20 mouse cellular contexts compared by ENCODE assay signal in the genomic region with DNA sequence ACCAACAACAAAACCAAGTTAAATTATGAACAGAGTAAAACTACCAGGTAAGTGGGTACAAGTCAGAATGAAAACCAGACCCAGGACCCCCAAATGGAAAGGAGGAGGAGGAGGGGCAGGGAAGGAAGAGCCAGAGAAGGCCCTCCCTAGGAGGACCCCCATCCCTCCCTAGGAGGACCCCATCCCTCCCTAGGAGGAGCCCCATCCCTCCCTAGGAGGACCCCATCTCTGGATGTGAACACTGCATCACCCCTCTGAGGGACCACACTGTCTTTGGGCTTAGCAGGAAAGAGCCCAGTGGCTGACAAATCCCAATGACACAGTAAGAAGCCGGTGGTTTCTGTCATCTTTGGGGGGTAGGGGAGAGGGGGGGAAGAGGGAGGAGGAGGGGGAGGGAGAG. TPM values are rescaled to one million over a fixed set of nuclear protein-coding genes. Genes with fewer than 3 reads are reported as not detected.
DNase-seq lines count a peak whose midpoint lies in the region; ATAC-seq lines count a peak whose summit lies in the region.
"Had no signal": no experiment of that assay in that cellular context is flagged by ENCODE, and none has a peak within 500 bp of the region (broad histone marks: within the 10 kb centered on the region; RNA-seq: fewer than 3 reads in every experiment).

No protein-coding gene starts in this region.

- H3K4me1 ChIP-seq in hindbrain, embryonic 16.5 days (ENCODE audit: control insufficient read depth, insufficient read depth, low read depth, low read length): no peaks in the 10 kb centered on the region
- peaks cover 30% of the 10 kb centered on the region for H3K4me1 ChIP-seq in hindbrain, embryonic 10.5 days (replicated peaks)
- H3K4me1 ChIP-seq in limb, embryonic 12.5 days (replicated peaks): peaks cover 15% of the 10 kb centered on the region

- H3K4me3 ChIP-seq in hindbrain, embryonic 16.5 days (ENCODE audit: low read length): no peak overlapping the region
- no peak overlapping the region for H3K4me3 ChIP-seq in hindbrain, embryonic 10.5 days
- no peak overlapping the region for H3K4me3 ChIP-seq in limb, embryonic 12.5 days (replicated peaks)
- H3K4me3 ChIP-seq: gastrocnemius, adult 2 months; heart, embryonic 15.5 days; kidney, embryonic 15.5 days had no signal

- H3K9ac ChIP-seq in hindbrain, embryonic 16.5 days (ENCODE audit: low read depth, low read length): no peak overlapping the region
- no peak overlapping the region for H3K9ac ChIP-seq in limb, embryonic 12.5 days (replicated peaks)
- H3K9ac ChIP-seq: heart, embryonic 15.5 days; kidney, embryonic 15.5 days; liver, embryonic 14.5 days; lung, embryonic 14.5 days had no signal

- 0 out of 2 replicates have a peak, but pooled peaks have one; percentile 27 for ATAC-seq in hindbrain, embryonic 16.5 days
- no peak for ATAC-seq in limb, embryonic 12.5 days (ENCODE audit: insufficient number of reproducible peaks, insufficient read depth, low FRiP score, low TSS enrichment, low read depth)
- ATAC-seq: activated CD4-positive, CD25-positive, alpha-beta regulatory T cell, adult 4 months; intestine, embryonic 16.5 days had no signal

- no peak for DNase-seq in hindbrain, embryonic 10.5 days (ENCODE audit: low spot score)
- DNase-seq in retina, postnatal 1 day: peak; percentile 37
- no peak for DNase-seq in retina, embryonic 14.5 days (ENCODE audit: low spot score)
- no peak for DNase-seq in embryo, embryonic 10.5 days (ENCODE audit: low spot score)
- DNase-seq in urinary bladder, adult 18-20 months (ENCODE audit: low spot score in 2 of 2): no peak
- DNase-seq: adrenal gland, adult 8-10 months; cerebellum, adult 18-20 months; cerebellum, postnatal 14 days; gastrocnemius, adult 2 months; kidney, postnatal 36 days; layer of hippocampus, postnatal 36 days; lung, embryonic 14.5 days; thymus, postnatal 14 days had no signal

- H3K27ac ChIP-seq in hindbrain, embryonic 16.5 days (ENCODE audit: low read depth, low read length): no peak overlapping the region
- no peak overlapping the region for H3K27ac ChIP-seq in hindbrain, embryonic 10.5 days
- 0 out of 2 replicates have a peak overlapping the region, but pooled peaks have one; percentile 2 for H3K27ac ChIP-seq in limb, embryonic 12.5 days
- H3K27ac ChIP-seq: gastrocnemius, adult 2 months; heart, embryonic 15.5 days; kidney, embryonic 15.5 days; liver, embryonic 14.5 days had no signal

- 9% methylated on average over 1 of the region's 1 CpGs for WGBS in hindbrain, embryonic 16.5 days
- 21% methylated on average over 1 of the region's 1 CpGs for WGBS in hindbrain, embryonic 10.5 days
- WGBS in limb, embryonic 12.5 days: 50% methylated on average over 1 of the region's 1 CpGs

- H3K4me2 ChIP-seq in hindbrain, embryonic 16.5 days (ENCODE audit: low read length): no peak overlapping the region
- H3K4me2 ChIP-seq in limb, embryonic 12.5 days: no peak overlapping the region
- H3K4me2 ChIP-seq: heart, embryonic 15.5 days; kidney, embryonic 15.5 days; lung, embryonic 14.5 days had no signal

- no peaks in the 10 kb centered on the region for H3K9me3 ChIP-seq in hindbrain, embryonic 16.5 days (ENCODE audit: control insufficient read depth, low read length)
- H3K9me3 ChIP-seq in hindbrain, embryonic 10.5 days: no peaks in the 10 kb centered on the region
- H3K9me3 ChIP-seq in limb, embryonic 12.5 days: no peaks in the 10 kb centered on the region
- H3K9me3 ChIP-seq: heart, embryonic 15.5 days; kidney, embryonic 15.5 days had no signal

- H3K27me3 ChIP-seq in hindbrain, embryonic 16.5 days (replicated peaks; ENCODE audit: control insufficient read depth, insufficient read depth, low read length): no peaks in the 10 kb centered on the region
- H3K27me3 ChIP-seq in hindbrain, embryonic 10.5 days (ENCODE audit: insufficient read depth, poor library complexity, severe bottlenecking): no peaks in the 10 kb centered on the region
- no peaks in the 10 kb centered on the region for H3K27me3 ChIP-seq in limb, embryonic 12.5 days
- H3K27me3 ChIP-seq: heart, embryonic 15.5 days; kidney, embryonic 15.5 days had no signal

- 0 out of 2 replicates have a peak, but pooled peaks cover 3% of the 10 kb centered on the region for H3K36me3 ChIP-seq in hindbrain, embryonic 16.5 days (ENCODE audit: control insufficient read depth, insufficient read depth, low read length)
- peaks cover 44% of the 10 kb centered on the region for H3K36me3 ChIP-seq in hindbrain, embryonic 10.5 days
- H3K36me3 ChIP-seq in limb, embryonic 12.5 days: peaks cover 38% of the 10 kb centered on the region

RNA-seq across cellular contexts. Expression of a gene that starts 15.5 kb away (rescaled TPM):
- 0.41 and 0.43 TPM in 2 replicates for polyA plus RNA-seq in hindbrain, embryonic 16.5 days (2015; fragmentation: Nextera tagmentation; extraction: Ambion mirVana)
- 0.41 and 0.46 TPM in 2 replicates for polyA plus RNA-seq in hindbrain, embryonic 10.5 days (2016; fragmentation: Nextera tagmentation; extraction: Ambion mirVana)
- 0.09 and 0.22 TPM in 2 replicates for polyA plus RNA-seq in limb, embryonic 12.5 days (2016; fragmentation: Nextera tagmentation; extraction: Ambion mirVana)
- polyA plus RNA-seq: activated CD4-positive, CD25-positive, alpha-beta regulatory T cell, adult 4 months had no signal
